Mouse (Mus musculus): ENCODE measurements around the gene Tia1.

DNA sequence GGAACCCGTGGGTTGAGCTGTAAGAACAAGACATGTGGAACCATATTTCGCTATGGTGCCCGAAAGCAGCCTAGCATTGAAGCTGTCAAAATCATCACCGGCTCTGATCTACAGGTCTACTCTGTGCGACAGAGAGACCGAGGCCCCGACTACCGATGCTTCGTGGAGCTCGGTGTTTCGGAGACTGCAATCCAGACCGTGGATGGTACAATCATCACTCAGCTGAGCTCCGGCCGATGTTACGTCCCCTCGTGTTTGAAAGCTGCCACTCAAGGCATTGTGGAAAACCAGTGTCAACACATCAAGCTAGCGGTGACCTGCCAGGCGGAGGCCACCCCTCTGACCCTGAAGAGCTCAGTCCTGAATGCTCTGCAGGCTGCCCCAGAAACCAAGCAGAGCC, 41.5 kb downstream of the Tia1 start:
- TF ChIP-seq POLR2A (IDR thresholded peaks at IDR 0.05; ENCODE audit: borderline replicate concordance, extremely low read depth, low read depth, low read length) (no peak), CTCF (IDR thresholded peaks at IDR 0.05; ENCODE audit: insufficient read depth, low read length) (no peak)
